Mouse (Mus musculus): Measurements from ENCODE around the gene Kdm8.

The Kdm8 gene

DNA sequence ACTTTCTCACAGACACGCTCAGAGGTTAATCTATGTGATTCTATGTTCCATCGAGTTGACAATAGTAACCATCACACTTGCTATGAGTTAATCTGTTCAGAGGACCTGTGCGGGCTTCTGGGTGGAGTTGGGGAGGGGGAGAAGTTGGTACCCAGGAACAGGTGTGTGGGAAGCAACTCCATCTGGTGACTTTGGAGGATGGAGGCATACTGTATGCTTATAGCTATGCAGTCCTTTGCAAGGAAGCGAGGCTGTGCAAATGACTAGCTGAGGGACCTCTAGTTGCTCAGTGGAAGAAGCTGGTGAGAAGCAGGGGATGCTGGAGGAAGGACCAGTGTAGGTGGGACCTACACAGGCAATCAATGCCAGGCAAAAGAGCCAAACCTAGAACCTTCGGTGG lies 60.1 kb downstream of the Kdm8 start:
- DNase-seq = no peak

- DNase-seq = no peak
Measured at GRCm38 (mm10) chr7:125505568-125505967, 61.1 kb downstream of the Kdm8 start.

GRCm38 (mm10) chr7:125507279-125507678 lies 62.8 kb downstream of the Kdm8 start:
- DNase-seq = no peak

GRCm38 (mm10) chr7:125511432-125511831 lies 67.0 kb downstream of the Kdm8 start:
- no peak for DNase-seq

GRCm38 (mm10) chr7:125511852-125512251 lies 67.4 kb downstream of the Kdm8 start:
- DNase-seq = no peak
